Mouse (Mus musculus) right cerebral cortex, postnatal 25 days (tissue): ENCODE results near the gene Srsf7.

ENCODE experiments used
- DNase-seq: peaks from one replicate; pipeline ENCODE4 v3.0.0; 2022

Srsf7 gene

DNA sequence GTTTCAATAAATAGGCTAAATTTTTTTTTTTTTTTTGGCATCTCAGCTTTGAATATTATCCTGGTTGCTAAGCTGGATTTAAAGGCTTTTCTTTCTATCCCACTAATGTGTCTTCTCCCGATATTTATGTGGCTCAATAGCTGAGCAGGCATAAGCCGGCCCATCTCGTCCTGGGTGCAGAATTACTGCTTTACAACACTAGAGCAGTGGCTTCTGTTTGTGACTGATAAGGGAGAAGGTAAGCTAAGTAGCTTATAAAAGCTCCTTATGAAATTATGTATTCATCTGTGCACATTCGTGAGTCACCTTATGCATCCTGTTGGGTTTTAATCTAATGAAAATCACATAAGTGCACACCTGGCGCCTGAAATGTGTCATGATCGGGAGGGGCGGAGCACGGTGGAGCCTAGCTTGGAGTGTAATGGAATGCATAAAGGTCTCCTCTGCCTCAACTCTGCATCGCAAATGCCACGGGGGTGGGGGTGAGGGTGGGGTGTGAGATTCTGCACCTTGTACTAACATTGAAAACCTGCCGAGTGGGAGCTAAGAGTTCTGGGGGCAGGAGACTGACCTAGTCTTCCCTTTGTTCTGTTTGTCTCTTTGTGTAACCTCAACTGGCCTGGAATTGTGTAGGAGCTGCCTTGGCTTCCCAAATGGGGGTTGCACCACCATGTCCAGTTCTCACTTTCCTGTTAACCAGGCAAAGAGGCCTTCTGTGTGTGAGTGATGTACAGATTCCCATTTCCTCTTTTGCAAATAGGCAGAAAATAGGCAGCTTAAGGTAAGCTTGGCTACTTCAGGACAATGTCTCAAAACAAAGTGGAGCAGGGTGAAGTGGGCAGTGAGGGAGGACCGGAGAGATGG, 54.1 kb downstream of the Srsf7 start:
- no peak for DNase-seq

GRCm38 (mm10) chr17:80151353-80151752, 55.8 kb downstream of the Srsf7 start:
- no peak for DNase-seq
